Mouse (Mus musculus): ENCODE results near the gene Syndig1l. TPM values are rescaled to one million over a fixed set of nuclear protein-coding genes. Genes with fewer than 3 reads are reported as not detected.

Syndig1l gene
- total RNA-seq (2021): not detected
- long read RNA-seq, experiment 1: 0 reads
- long read RNA-seq, experiment 2: 0 reads

- peak; percentile 85 for DNase-seq (ENCODE audit: low spot score in 2 of 2)
Measured at GRCm38 (mm10) chr12:84698319-84699081, at the start of gene Syndig1l. Gene Syndig1l, minus strand, starts transcription at chr12:84698831.

GRCm38 (mm10) chr12:84748134-84748533, 49.5 kb upstream of the Syndig1l start:
- DNase-seq (ENCODE audit: low spot score in 2 of 2): no peak

- DNase-seq (ENCODE audit: low spot score in 2 of 2): no peak
Measured at GRCm38 (mm10) chr12:84745700-84746099, 47.1 kb upstream of the Syndig1l start.

GRCm38 (mm10) chr12:84743496-84743895, 44.9 kb upstream of the Syndig1l start:
- no peak for DNase-seq (ENCODE audit: low spot score in 2 of 2)

- no peak for DNase-seq (ENCODE audit: low spot score in 2 of 2)
Measured at GRCm38 (mm10) chr12:84733366-84733765, 34.7 kb upstream of the Syndig1l start.

- DNase-seq (ENCODE audit: low spot score in 2 of 2): no peak
Measured at GRCm38 (mm10) chr12:84728421-84728820, 29.8 kb upstream of the Syndig1l start.

GRCm38 (mm10) chr12:84727434-84727833, 28.8 kb upstream of the Syndig1l start:
- DNase-seq (ENCODE audit: low spot score in 2 of 2): no peak

GRCm38 (mm10) chr12:84726986-84727385, 28.4 kb upstream of the Syndig1l start:
- no peak for DNase-seq (ENCODE audit: low spot score in 2 of 2)

GRCm38 (mm10) chr12:84726391-84726790, 27.8 kb upstream of the Syndig1l start:
- no peak for DNase-seq (ENCODE audit: low spot score in 2 of 2)

- DNase-seq (ENCODE audit: low spot score in 2 of 2): no peak
Measured at GRCm38 (mm10) chr12:84718462-84719244, 20.0 kb upstream of the Syndig1l start.

- DNase-seq (ENCODE audit: low spot score in 2 of 2): no peak
Measured at GRCm38 (mm10) chr12:84714578-84714977, 15.9 kb upstream of the Syndig1l start.

- peak in 1 of 2 experiments; percentile 21 for DNase-seq (ENCODE audit: low spot score in 2 of 2)
Measured at GRCm38 (mm10) chr12:84709842-84710439, 11.3 kb upstream of the Syndig1l start.

- no peak for DNase-seq (ENCODE audit: low spot score in 2 of 2)
Measured at GRCm38 (mm10) chr12:84707804-84708203, 9.2 kb upstream of the Syndig1l start.

- DNase-seq (ENCODE audit: low spot score in 2 of 2): no peak
Measured at GRCm38 (mm10) chr12:84706886-84707285, 8.3 kb upstream of the Syndig1l start.

GRCm38 (mm10) chr12:84702586-84702985, 4.0 kb upstream of the Syndig1l start:
- DNase-seq (ENCODE audit: low spot score in 2 of 2): no peak

GRCm38 (mm10) chr12:84692141-84692540, 6.5 kb downstream of the Syndig1l start:
- DNase-seq (ENCODE audit: low spot score in 2 of 2): no peak

GRCm38 (mm10) chr12:84691347-84691746, 7.3 kb downstream of the Syndig1l start:
- DNase-seq (ENCODE audit: low spot score in 2 of 2): no peak

- no peak for DNase-seq (ENCODE audit: low spot score in 2 of 2)
Measured at GRCm38 (mm10) chr12:84689051-84689450, 9.6 kb downstream of the Syndig1l start.

GRCm38 (mm10) chr12:84687531-84687930, 11.1 kb downstream of the Syndig1l start:
- DNase-seq (ENCODE audit: low spot score in 2 of 2): no peak

- no peak for DNase-seq (ENCODE audit: low spot score in 2 of 2)
Measured at GRCm38 (mm10) chr12:84686176-84686575, 12.5 kb downstream of the Syndig1l start.

- DNase-seq (ENCODE audit: low spot score in 2 of 2): no peak
Measured at GRCm38 (mm10) chr12:84684569-84684968, 14.1 kb downstream of the Syndig1l start.

- DNase-seq (ENCODE audit: low spot score in 2 of 2): no peak
Measured at GRCm38 (mm10) chr12:84676011-84676410, 22.6 kb downstream of the Syndig1l start.
